In genomic region chr6:51077769-51078096, GRCm38 (mm10) we compare ENCODE assay signal across 10 mouse cellular contexts.
DNase-seq lines count a peak whose midpoint lies in the region; ATAC-seq and TF ChIP-seq lines count a peak whose summit lies in the region.
"Had no signal": no experiment of that assay in that cellular context is flagged by ENCODE, and none has a peak within 500 bp of the region (broad histone marks: within the 10 kb centered on the region; RNA-seq: fewer than 3 reads in every experiment).

No protein-coding gene starts in this region.

- no peak for ATAC-seq in lung, embryonic 16.5 days (ENCODE audit: low read depth)
- peak; percentile 49 for ATAC-seq in forebrain, embryonic 14.5 days
- peak; percentile 34; the same call in 1 of the 2 replicates for ATAC-seq in hindbrain, embryonic 14.5 days (ENCODE audit: low FRiP score)
- ATAC-seq in midbrain, embryonic 16.5 days = peak; percentile 67; the same call in 1 of the 2 replicates

- DNase-seq in lung, adult 2 months = no peak
- no peak for DNase-seq in forebrain, embryonic 14.5 days (ENCODE audit: low spot score)
- DNase-seq in hindbrain, embryonic 14.5 days (ENCODE audit: low spot score) = no peak
- DNase-seq in spleen, adult 12 weeks (ENCODE audit: low spot score) = no peak
- no peak for DNase-seq in embryo, embryonic 11 days
- no peak for DNase-seq in frontal cortex, postnatal 25 days (ENCODE audit: low spot score in 2 of 2)
- DNase-seq: kidney, adult 8-10 months had no signal

- H3K27ac ChIP-seq in lung, embryonic 16.5 days (ENCODE audit: low read length) = peak overlapping the region; percentile 88
- H3K27ac ChIP-seq in forebrain, embryonic 14.5 days (ENCODE audit: low read depth, low read length) = peak overlapping the region; percentile 90
- peak overlapping the region; percentile 77 for H3K27ac ChIP-seq in hindbrain, embryonic 14.5 days
- H3K27ac ChIP-seq in midbrain, embryonic 16.5 days (ENCODE audit: low read length) = peak overlapping the region; percentile 43
- H3K27ac ChIP-seq: liver, embryonic 15.5 days had no signal

- peaks cover 28% of the 10 kb centered on the region for H3K4me1 ChIP-seq in lung, embryonic 16.5 days (replicated peaks; ENCODE audit: control insufficient read depth, insufficient read depth, low read length)
- H3K4me1 ChIP-seq in lung, adult 2 months (ENCODE audit: control insufficient read depth, insufficient read depth, low read length) = peaks cover 4% of the 10 kb centered on the region
- peaks cover 23% of the 10 kb centered on the region for H3K4me1 ChIP-seq in forebrain, embryonic 14.5 days (ENCODE audit: control insufficient read depth, insufficient read depth, low read length)
- peaks cover 25% of the 10 kb centered on the region for H3K4me1 ChIP-seq in hindbrain, embryonic 14.5 days (replicated peaks; ENCODE audit: control insufficient read depth, insufficient read depth, low read length)
- H3K4me1 ChIP-seq in midbrain, embryonic 16.5 days (ENCODE audit: control insufficient read depth, insufficient read depth, low read length) = peaks cover 12% of the 10 kb centered on the region
- H3K4me1 ChIP-seq: liver, embryonic 15.5 days had no signal

- TF ChIP-seq POLR2A in lung, adult 2 months (IDR thresholded peaks at IDR 0.05; ENCODE audit: borderline replicate concordance, extremely low read depth, low read depth, low read length) = no peak

- H3K36me3 ChIP-seq in lung, embryonic 16.5 days (ENCODE audit: control insufficient read depth, insufficient read depth, low read length) = no peaks in the 10 kb centered on the region
- no peaks in the 10 kb centered on the region for H3K36me3 ChIP-seq in forebrain, embryonic 14.5 days (ENCODE audit: control insufficient read depth, insufficient read depth, low read length)
- no peaks in the 10 kb centered on the region for H3K36me3 ChIP-seq in hindbrain, embryonic 14.5 days (replicated peaks; ENCODE audit: control insufficient read depth, insufficient read depth)
- H3K36me3 ChIP-seq in midbrain, embryonic 16.5 days (ENCODE audit: control insufficient read depth, insufficient read depth, low read length) = no peaks in the 10 kb centered on the region
- H3K36me3 ChIP-seq: liver, embryonic 15.5 days had no signal

- H3K9me3 ChIP-seq in lung, embryonic 16.5 days (ENCODE audit: control insufficient read depth, low read length) = no peaks in the 10 kb centered on the region
- no peaks in the 10 kb centered on the region for H3K9me3 ChIP-seq in forebrain, embryonic 14.5 days (replicated peaks; ENCODE audit: control insufficient read depth, low read length)
- H3K9me3 ChIP-seq in hindbrain, embryonic 14.5 days (ENCODE audit: control insufficient read depth, low read length) = no peaks in the 10 kb centered on the region
- H3K9me3 ChIP-seq in midbrain, embryonic 16.5 days (replicated peaks; ENCODE audit: control insufficient read depth, low read length, poor library complexity, severe bottlenecking) = no peaks in the 10 kb centered on the region
- H3K9me3 ChIP-seq: liver, embryonic 15.5 days had no signal

- no peak for TF ChIP-seq CTCF in lung, adult 2 months (IDR thresholded peaks at IDR 0.05; ENCODE audit: insufficient read depth, low read length)

- WGBS in lung, embryonic 16.5 days = 33% methylated on average over 6 of the region's 6 CpGs
- 44% methylated on average over 6 of the region's 6 CpGs for WGBS in lung, adult 2 months
- 17% methylated on average over 6 of the region's 6 CpGs for WGBS in forebrain, embryonic 14.5 days
- 43% methylated on average over 6 of the region's 6 CpGs for whole genome bisulfite sequencing in hindbrain, embryonic 14.5 days
- WGBS in midbrain, embryonic 16.5 days = 59% methylated on average over 6 of the region's 6 CpGs

- H3K27me3 ChIP-seq in lung, embryonic 16.5 days (ENCODE audit: control insufficient read depth, insufficient read depth, low read depth, low read length) = no peaks in the 10 kb centered on the region
- H3K27me3 ChIP-seq in forebrain, embryonic 14.5 days (replicated peaks; ENCODE audit: control insufficient read depth, insufficient read depth, low read length) = no peaks in the 10 kb centered on the region
- no peaks in the 10 kb centered on the region for H3K27me3 ChIP-seq in hindbrain, embryonic 14.5 days (ENCODE audit: control insufficient read depth, insufficient read depth, low read length)
- H3K27me3 ChIP-seq in midbrain, embryonic 16.5 days (ENCODE audit: control insufficient read depth, insufficient read depth, low read depth, low read length) = no peaks in the 10 kb centered on the region
- H3K27me3 ChIP-seq: liver, embryonic 15.5 days had no signal

- H3K4me3 ChIP-seq in lung, embryonic 16.5 days (ENCODE audit: low read length) = no peak overlapping the region
- H3K4me3 ChIP-seq in lung, adult 2 months (replicated peaks; ENCODE audit: extremely low read depth, low read depth, low read length) = no peak overlapping the region
- H3K4me3 ChIP-seq in forebrain, embryonic 14.5 days (ENCODE audit: low read depth, low read length) = no peak overlapping the region
- H3K4me3 ChIP-seq in hindbrain, embryonic 14.5 days (replicated peaks; ENCODE audit: low read length) = no peak overlapping the region
- H3K4me3 ChIP-seq in midbrain, embryonic 16.5 days (ENCODE audit: low read depth, low read length) = no peak overlapping the region
- H3K4me3 ChIP-seq: liver, embryonic 15.5 days had no signal

- H3K9ac ChIP-seq in lung, embryonic 16.5 days (ENCODE audit: low read length) = peak overlapping the region; percentile 11; the same call in 1 of the 2 replicates
- peak overlapping the region; percentile 18; the same call in 1 of the 2 replicates for H3K9ac ChIP-seq in forebrain, embryonic 14.5 days (ENCODE audit: low read length)
- no peak overlapping the region for H3K9ac ChIP-seq in hindbrain, embryonic 14.5 days
- H3K9ac ChIP-seq in midbrain, embryonic 16.5 days (ENCODE audit: low read depth, low read length) = no peak overlapping the region
- H3K9ac ChIP-seq: liver, embryonic 15.5 days had no signal

- H3K4me2 ChIP-seq in lung, embryonic 16.5 days (ENCODE audit: low read depth, low read length) = no peak overlapping the region
- H3K4me2 ChIP-seq in forebrain, embryonic 14.5 days (ENCODE audit: low read length) = peak overlapping the region; percentile 19; the same call in 1 of the 2 replicates
- H3K4me2 ChIP-seq in hindbrain, embryonic 14.5 days (replicated peaks) = 0 out of 2 replicates have a peak overlapping the region, but pooled peaks have one; percentile 7
- no peak overlapping the region for H3K4me2 ChIP-seq in midbrain, embryonic 16.5 days (ENCODE audit: low read length)
- H3K4me2 ChIP-seq: liver, embryonic 15.5 days had no signal

Comparison
In these comparisons a context has a peak if more than half of its experiments do, and no peak if none do; other contexts are left out.
1. H3K4me2 ChIP-seq: peak in forebrain, embryonic 14.5 days (single experiment) and hindbrain, embryonic 14.5 days (single experiment); none in lung, embryonic 16.5 days (single experiment) and midbrain, embryonic 16.5 days (single experiment).
2. H3K9ac ChIP-seq: peak in lung, embryonic 16.5 days (single experiment) and forebrain, embryonic 14.5 days (single experiment); none in hindbrain, embryonic 14.5 days (single experiment) and midbrain, embryonic 16.5 days (single experiment).
3. Peak in every context shown above with its lines, with median percentiles within 50 percentile points of each other: H3K27ac ChIP-seq.